Mouse (Mus musculus): ENCODE measurements around the gene Mbd3. TPM values are rescaled to one million over a fixed set of nuclear protein-coding genes. Genes with fewer than 3 reads are reported as not detected.

Mbd3 gene
- total and polyA plus RNA-seq, 3 experiments: 48.7 to 131 (median 67.0) TPM

DNA sequence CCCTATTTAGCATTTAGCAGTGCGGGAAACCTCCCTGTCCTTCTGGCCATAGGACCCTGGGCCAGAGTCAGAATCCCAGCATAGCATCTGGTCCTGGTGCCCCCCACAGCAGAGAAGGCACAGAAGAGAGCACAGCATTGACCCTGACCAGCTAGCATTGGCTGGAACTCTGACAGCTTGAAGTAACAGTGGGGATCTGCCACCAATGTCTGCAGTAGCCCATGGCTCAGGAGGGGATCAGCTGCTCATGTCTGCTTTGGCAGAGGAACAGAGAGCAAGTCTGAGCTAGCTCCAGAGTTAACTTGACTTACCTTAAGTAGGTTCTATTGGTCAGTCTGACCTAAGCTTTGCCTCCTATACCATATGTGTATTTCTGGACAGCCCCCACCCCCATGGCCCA is 18.5 kb upstream of the Mbd3 start:
- peaks cover 6% of the 10 kb centered on the region; the same call in 1 of the 2 replicates for H3K79me2 ChIP-seq (replicated peaks; ENCODE audit: control insufficient read depth, extremely low read depth, insufficient read depth, poor library complexity, severe bottlenecking)
- in situ Hi-C loops (cut with MboI; ENCODE audit: low pct_ligation_motif_present, low pct_unique_long_range_greater_than_20kb, low sequenced_read_pairs) (no loop called here), dilution Hi-C loops (cut with MboI; ENCODE audit: extremely low pct_ligation_motif_present, extremely low pct_unique_long_range_greater_than_20kb, low sequenced_read_pairs) (no loop called here)
- no peak for DNase-seq (ENCODE audit: extremely low read depth)
- H3K27ac ChIP-seq (ENCODE audit: insufficient read depth, low read depth): no peak overlapping the region
- no peak overlapping the region for H3K4me3 ChIP-seq (replicated peaks in 1 of 3; ENCODE audit: low read depth in 2 of 3, low read length in 2 of 3, poor library complexity in 1 of 3)
- no peaks in the 10 kb centered on the region for H3K27me3 ChIP-seq (replicated peaks)
- TF ChIP-seq MEF2A (IDR thresholded peaks at IDR 0.05; ENCODE audit: borderline replicate concordance, low read depth, low read length) (no peak), CTCF (conservative IDR thresholded peaks at IDR 0.05 in 1 of 2, IDR thresholded peaks at IDR 0.05 in 1 of 2; ENCODE audit: low read depth in 2 of 2, low read length in 2 of 2) (no peak)
- H3K9me3 ChIP-seq (replicated peaks; ENCODE audit: low read length): no peaks in the 10 kb centered on the region
- H3K9ac ChIP-seq (ENCODE audit: insufficient read depth, low read depth): no peak overlapping the region
- H3K36me3 ChIP-seq (replicated peaks in 1 of 2; ENCODE audit: control insufficient read depth in 1 of 2, insufficient read depth in 1 of 2, low read length in 1 of 2): peaks cover 95 to 100% of the 10 kb centered on the region in 2 experiments
- H3K4me2 ChIP-seq (ENCODE audit: insufficient read depth, low read depth, poor library complexity, severe bottlenecking): no peak overlapping the region
- H3K4me1 ChIP-seq (ENCODE audit: control insufficient read depth in 1 of 2, insufficient read depth in 2 of 2): peaks cover 0 to 4% of the 10 kb centered on the region in 2 experiments; a peak in 2 of 4 replicates

DNA sequence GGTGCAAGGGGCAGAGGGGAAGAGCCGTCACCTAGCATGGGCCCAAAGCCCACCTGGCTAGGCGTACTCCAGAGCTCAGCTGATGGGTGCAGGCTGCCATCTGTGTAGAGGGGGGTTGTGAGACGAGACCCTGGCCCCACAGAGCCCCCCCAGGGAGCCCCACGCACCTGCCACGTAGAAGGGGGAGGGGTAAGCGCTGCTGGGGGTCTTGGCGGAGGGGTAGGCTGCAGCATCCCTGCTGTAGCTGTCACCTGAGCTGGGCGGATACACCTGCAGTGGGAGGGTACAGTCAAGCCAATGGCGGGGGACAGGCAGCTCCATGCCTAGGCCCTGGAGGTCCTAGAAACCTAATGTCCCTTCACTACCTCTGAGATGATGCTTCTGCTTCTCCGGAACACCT is 18.0 kb upstream of the Mbd3 start:
- Histone ChIP-seq H3K9ac (ENCODE audit: insufficient read depth, low read depth) (no peak overlapping the region), H3K27me3 (replicated peaks) (no peaks in the 10 kb centered on the region), H3K36me3 (replicated peaks in 1 of 2; ENCODE audit: control insufficient read depth in 1 of 2, insufficient read depth in 1 of 2, low read length in 1 of 2) (peaks cover 99 to 100% of the 10 kb centered on the region in 2 experiments), H3K4me1 (ENCODE audit: control insufficient read depth in 1 of 2, insufficient read depth in 2 of 2) (peaks cover 2% of the 10 kb centered on the region in 2 experiments; a peak in 1 of 4 replicates), H3K9me3 (replicated peaks; ENCODE audit: low read length) (no peaks in the 10 kb centered on the region), H3K27ac (ENCODE audit: insufficient read depth, low read depth) (no peak overlapping the region), H3K79me2 (replicated peaks; ENCODE audit: control insufficient read depth, extremely low read depth, insufficient read depth, poor library complexity, severe bottlenecking) (peaks cover 4% of the 10 kb centered on the region; the same call in 1 of the 2 replicates), H3K4me3 (replicated peaks in 1 of 3; ENCODE audit: low read depth in 2 of 3, low read length in 2 of 3, poor library complexity in 1 of 3) (no peak overlapping the region), H3K4me2 (ENCODE audit: insufficient read depth, low read depth, poor library complexity, severe bottlenecking) (no peak overlapping the region)
- DNase-seq (ENCODE audit: extremely low read depth): no peak
- in situ Hi-C loops (cut with MboI; ENCODE audit: low pct_ligation_motif_present, low pct_unique_long_range_greater_than_20kb, low sequenced_read_pairs) (no loop called here), dilution Hi-C loops (cut with MboI; ENCODE audit: extremely low pct_ligation_motif_present, extremely low pct_unique_long_range_greater_than_20kb, low sequenced_read_pairs) (no loop called here)
- TF ChIP-seq GABPA (IDR thresholded peaks at IDR 0.05; ENCODE audit: insufficient replicate concordance, low read depth, low read length) (no peak), ETS1 (conservative IDR thresholded peaks at IDR 0.05; ENCODE audit: low read depth, low read length) (no peak)

DNA sequence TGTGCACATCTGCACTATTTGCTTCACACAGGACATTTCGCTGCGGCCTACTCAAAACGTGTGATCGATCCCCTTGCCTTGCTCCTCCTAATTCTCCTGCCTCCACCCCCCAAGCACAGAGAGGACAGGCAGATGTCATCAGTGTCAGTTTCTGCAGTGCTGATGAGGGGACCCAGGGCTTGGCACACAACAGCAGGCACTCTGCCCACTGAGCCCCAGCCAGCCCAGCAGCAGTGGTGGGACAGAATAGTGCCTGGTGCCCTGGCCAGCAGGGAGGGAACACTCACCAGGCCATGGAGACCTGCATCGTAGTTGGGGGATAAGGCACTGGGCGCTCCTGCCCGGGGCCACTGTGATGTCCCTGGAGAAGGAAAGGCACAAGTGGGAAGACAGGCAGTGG is 16.2 kb upstream of the Mbd3 start:
- dilution Hi-C loops (cut with MboI; ENCODE audit: extremely low pct_ligation_motif_present, extremely low pct_unique_long_range_greater_than_20kb, low sequenced_read_pairs): no loop called here
- DNase-seq (ENCODE audit: extremely low read depth): no peak

More for the DNA sequence above, 16.2 kb upstream of the Mbd3 start:
- no peak for TF ChIP-seq SMC3 (IDR thresholded peaks at IDR 0.05; ENCODE audit: low read depth, low read length)
- no peak for TF ChIP-seq MXI1 (IDR thresholded peaks at IDR 0.05; ENCODE audit: low read depth, low read length)
- no peak for TF ChIP-seq ZMIZ1 (IDR thresholded peaks at IDR 0.05; ENCODE audit: low read depth, low read length)
- TF ChIP-seq CTCF (conservative IDR thresholded peaks at IDR 0.05 in 1 of 2, IDR thresholded peaks at IDR 0.05 in 1 of 2; ENCODE audit: low read depth in 2 of 2, low read length in 2 of 2): no peak
- no peak for TF ChIP-seq JUND (conservative IDR thresholded peaks at IDR 0.05; ENCODE audit: low read depth, low read length)
- no peak for TF ChIP-seq SIN3A (IDR thresholded peaks at IDR 0.05; ENCODE audit: low read length)
- TF ChIP-seq MEF2A (IDR thresholded peaks at IDR 0.05; ENCODE audit: borderline replicate concordance, low read depth, low read length): no peak
- TF ChIP-seq USF2 (conservative IDR thresholded peaks at IDR 0.05; ENCODE audit: low read depth, low read length): no peak
- no peak for TF ChIP-seq BHLHE40 (IDR thresholded peaks at IDR 0.05; ENCODE audit: low read depth, low read length)
- no peak for TF ChIP-seq IRF4 (IDR thresholded peaks at IDR 0.05; ENCODE audit: low read depth, low read length)
- no peak for TF ChIP-seq MAFK (IDR thresholded peaks at IDR 0.05; ENCODE audit: insufficient replicate concordance, low read length)
- no peak for TF ChIP-seq HCFC1 (IDR thresholded peaks at IDR 0.05; ENCODE audit: low read depth, low read length)
- H3K4me1 ChIP-seq (ENCODE audit: control insufficient read depth in 1 of 2, insufficient read depth in 2 of 2): peaks cover 2 to 4% of the 10 kb centered on the region in 2 experiments; a peak in 1 of 4 replicates
- H3K9ac ChIP-seq (ENCODE audit: insufficient read depth, low read depth): no peak overlapping the region
- no peaks in the 10 kb centered on the region for H3K79me2 ChIP-seq (replicated peaks; ENCODE audit: control insufficient read depth, extremely low read depth, insufficient read depth, poor library complexity, severe bottlenecking)
- peak overlapping the region; percentile 8; the same call in 1 of the 2 replicates for H3K27ac ChIP-seq (ENCODE audit: insufficient read depth, low read depth)
- H3K27me3 ChIP-seq (replicated peaks): no peaks in the 10 kb centered on the region
- in situ Hi-C loops (cut with MboI; ENCODE audit: low pct_ligation_motif_present, low pct_unique_long_range_greater_than_20kb, low sequenced_read_pairs): no loop called here
- H3K9me3 ChIP-seq (replicated peaks; ENCODE audit: low read length): no peaks in the 10 kb centered on the region
- no peak overlapping the region for H3K4me3 ChIP-seq (replicated peaks in 1 of 3; ENCODE audit: low read depth in 2 of 3, low read length in 2 of 3, poor library complexity in 1 of 3)
- H3K36me3 ChIP-seq (replicated peaks in 1 of 2; ENCODE audit: control insufficient read depth in 1 of 2, insufficient read depth in 1 of 2, low read length in 1 of 2): peaks cover 99 to 100% of the 10 kb centered on the region in 2 experiments
- no peak overlapping the region for H3K4me2 ChIP-seq (ENCODE audit: insufficient read depth, low read depth, poor library complexity, severe bottlenecking)
